Mouse (Mus musculus): ENCODE results near the gene Prkd2. TPM values are rescaled to one million over a fixed set of nuclear protein-coding genes. Genes with fewer than 3 reads are reported as not detected.

Prkd2 gene
- polyA plus RNA-seq, 1 experiment from 2014 or later: 11.2 TPM

- Histone ChIP-seq H3K27me3 (ENCODE audit: control insufficient read depth, insufficient read depth, low read length) (no peaks in the 10 kb centered on the region), H3K4me3 (ENCODE audit: low read depth, low read length) (no peak overlapping the region), H3K9ac (ENCODE audit: low read length) (no peak overlapping the region), H3K36me3 (ENCODE audit: control insufficient read depth, insufficient read depth, low read length) (peaks cover 2% of the 10 kb centered on the region; the same call in 1 of the 2 replicates), H3K4me2 (ENCODE audit: low read depth) (no peak overlapping the region), H3K9me3 (ENCODE audit: control insufficient read depth, low read length) (no peaks in the 10 kb centered on the region), H3K27ac (ENCODE audit: low read depth, low read length) (no peak overlapping the region), H3K4me1 (ENCODE audit: control insufficient read depth, insufficient read depth, low read length) (peaks cover 31% of the 10 kb centered on the region)
- 73% methylated on average over 5 of the region's 5 CpGs for WGBS
- ATAC-seq (ENCODE audit: insufficient read depth, low FRiP score, low TSS enrichment): no peak
- DNase-seq (ENCODE audit: low spot score): no peak
These were observed 22.4 kb upstream of the Prkd2 start for GRCm38 (mm10) chr7:16820271-16820763.

GRCm38 (mm10) chr7:16821091-16821490, 21.6 kb upstream of the Prkd2 start:
- H3K27me3 ChIP-seq (ENCODE audit: control insufficient read depth, insufficient read depth, low read length): no peaks in the 10 kb centered on the region
- peaks cover 6% of the 10 kb centered on the region; the same call in 1 of the 2 replicates for H3K36me3 ChIP-seq (ENCODE audit: control insufficient read depth, insufficient read depth, low read length)
- H3K9ac ChIP-seq (ENCODE audit: low read length): no peak overlapping the region
- ATAC-seq (ENCODE audit: insufficient read depth, low FRiP score, low TSS enrichment) (no peak), DNase-seq (ENCODE audit: low spot score) (no peak)
- H3K4me2 ChIP-seq (ENCODE audit: low read depth): no peak overlapping the region
- H3K27ac ChIP-seq (ENCODE audit: low read depth, low read length): no peak overlapping the region
- 43% methylated on average over 3 of the region's 3 CpGs for WGBS
- H3K4me3 ChIP-seq (ENCODE audit: low read depth, low read length): no peak overlapping the region
- no peaks in the 10 kb centered on the region for H3K9me3 ChIP-seq (ENCODE audit: control insufficient read depth, low read length)
- peaks cover 27% of the 10 kb centered on the region for H3K4me1 ChIP-seq (ENCODE audit: control insufficient read depth, insufficient read depth, low read length)

GRCm38 (mm10) chr7:16821669-16822101, 21.0 kb upstream of the Prkd2 start:
- 85% methylated on average over 4 of the region's 4 CpGs for WGBS
- H3K4me2 ChIP-seq (ENCODE audit: low read depth): no peak overlapping the region
- H3K9ac ChIP-seq (ENCODE audit: low read length): no peak overlapping the region
- ATAC-seq (ENCODE audit: insufficient read depth, low FRiP score, low TSS enrichment) (no peak), DNase-seq (ENCODE audit: low spot score) (no peak)
- peaks cover 27% of the 10 kb centered on the region for H3K4me1 ChIP-seq (ENCODE audit: control insufficient read depth, insufficient read depth, low read length)
- H3K36me3 ChIP-seq (ENCODE audit: control insufficient read depth, insufficient read depth, low read length): peaks cover 8% of the 10 kb centered on the region; the same call in 1 of the 2 replicates
- no peak overlapping the region for H3K27ac ChIP-seq (ENCODE audit: low read depth, low read length)
- no peaks in the 10 kb centered on the region for H3K9me3 ChIP-seq (ENCODE audit: control insufficient read depth, low read length)
- H3K27me3 ChIP-seq (ENCODE audit: control insufficient read depth, insufficient read depth, low read length): no peaks in the 10 kb centered on the region
- H3K4me3 ChIP-seq (ENCODE audit: low read depth, low read length): no peak overlapping the region

- Histone ChIP-seq H3K4me3 (ENCODE audit: low read depth, low read length) (no peak overlapping the region), H3K27ac (ENCODE audit: low read depth, low read length) (no peak overlapping the region), H3K27me3 (ENCODE audit: control insufficient read depth, insufficient read depth, low read length) (no peaks in the 10 kb centered on the region), H3K9ac (ENCODE audit: low read length) (no peak overlapping the region), H3K4me2 (ENCODE audit: low read depth) (no peak overlapping the region), H3K4me1 (ENCODE audit: control insufficient read depth, insufficient read depth, low read length) (peaks cover 13% of the 10 kb centered on the region), H3K36me3 (ENCODE audit: control insufficient read depth, insufficient read depth, low read length) (peaks cover 14% of the 10 kb centered on the region), H3K9me3 (ENCODE audit: control insufficient read depth, low read length) (no peaks in the 10 kb centered on the region)
- 80% methylated on average over 5 of the region's 5 CpGs for WGBS
- DNase-seq (ENCODE audit: low spot score) (no peak), ATAC-seq (ENCODE audit: insufficient read depth, low FRiP score, low TSS enrichment) (no peak)
These were observed 19.0 kb upstream of the Prkd2 start for GRCm38 (mm10) chr7:16823734-16824133.

- Histone ChIP-seq H3K27me3 (ENCODE audit: control insufficient read depth, insufficient read depth, low read length) (no peaks in the 10 kb centered on the region), H3K4me2 (ENCODE audit: low read depth) (no peak overlapping the region), H3K4me3 (ENCODE audit: low read depth, low read length) (no peak overlapping the region), H3K9me3 (ENCODE audit: control insufficient read depth, low read length) (no peaks in the 10 kb centered on the region), H3K27ac (ENCODE audit: low read depth, low read length) (no peak overlapping the region), H3K4me1 (ENCODE audit: control insufficient read depth, insufficient read depth, low read length) (0 out of 2 replicates have a peak, but pooled peaks cover 5% of the 10 kb centered on the region), H3K9ac (ENCODE audit: low read length) (no peak overlapping the region), H3K36me3 (ENCODE audit: control insufficient read depth, insufficient read depth, low read length) (peaks cover 32% of the 10 kb centered on the region)
- ATAC-seq (ENCODE audit: insufficient read depth, low FRiP score, low TSS enrichment) (no peak), DNase-seq (ENCODE audit: low spot score) (no peak)
- WGBS: 86% methylated on average over 10 of the region's 10 CpGs
These were observed 16.9 kb upstream of the Prkd2 start for GRCm38 (mm10) chr7:16825785-16826184.

GRCm38 (mm10) chr7:16826571-16826970, 16.1 kb upstream of the Prkd2 start:
- ATAC-seq (ENCODE audit: insufficient read depth, low FRiP score, low TSS enrichment) (no peak), DNase-seq (ENCODE audit: low spot score) (no peak)
- WGBS: 91% methylated on average over 5 of the region's 5 CpGs
- no peaks in the 10 kb centered on the region for H3K9me3 ChIP-seq (ENCODE audit: control insufficient read depth, low read length)
- no peak overlapping the region for H3K9ac ChIP-seq (ENCODE audit: low read length)
- no peak overlapping the region for H3K27ac ChIP-seq (ENCODE audit: low read depth, low read length)
- no peaks in the 10 kb centered on the region for H3K27me3 ChIP-seq (ENCODE audit: control insufficient read depth, insufficient read depth, low read length)
- 0 out of 2 replicates have a peak, but pooled peaks cover under 1% of the 10 kb centered on the region for H3K4me1 ChIP-seq (ENCODE audit: control insufficient read depth, insufficient read depth, low read length)
- H3K4me3 ChIP-seq (ENCODE audit: low read depth, low read length): no peak overlapping the region
- H3K36me3 ChIP-seq (ENCODE audit: control insufficient read depth, insufficient read depth, low read length): peaks cover 35% of the 10 kb centered on the region
- no peak overlapping the region for H3K4me2 ChIP-seq (ENCODE audit: low read depth)

DNA sequence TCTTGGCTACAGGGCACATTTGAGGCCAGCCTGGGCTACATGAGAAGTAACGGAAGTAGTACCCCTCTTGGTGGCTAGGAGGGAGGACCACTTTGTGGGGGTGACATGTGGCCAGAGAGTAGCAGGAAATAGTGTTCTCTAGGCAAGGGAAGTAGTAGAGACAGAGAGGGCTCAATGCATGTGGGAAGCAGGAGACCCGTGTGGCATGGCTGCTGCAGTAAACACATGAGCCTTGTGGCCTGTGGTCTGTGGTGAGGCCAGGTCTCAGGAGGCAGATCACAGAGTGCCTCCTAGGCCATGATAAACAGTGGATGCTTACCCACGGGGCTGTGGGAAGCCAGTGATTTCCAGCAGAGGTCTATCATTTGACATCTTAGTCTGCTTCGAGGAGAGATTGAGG, 15.4 kb upstream of the Prkd2 start:
- H3K4me2 ChIP-seq (ENCODE audit: low read depth): no peak overlapping the region
- H3K27me3 ChIP-seq (ENCODE audit: control insufficient read depth, insufficient read depth, low read length): no peaks in the 10 kb centered on the region
- no peak for DNase-seq (ENCODE audit: low spot score)
- ATAC-seq (ENCODE audit: insufficient read depth, low FRiP score, low TSS enrichment): no peak
- H3K9ac ChIP-seq (ENCODE audit: low read length): no peak overlapping the region
- WGBS: 77% methylated on average over 4 of the region's 4 CpGs
- no peaks in the 10 kb centered on the region for H3K4me1 ChIP-seq (ENCODE audit: control insufficient read depth, insufficient read depth, low read length)
- no peaks in the 10 kb centered on the region for H3K9me3 ChIP-seq (ENCODE audit: control insufficient read depth, low read length)
- H3K4me3 ChIP-seq (ENCODE audit: low read depth, low read length): no peak overlapping the region
- no peak overlapping the region for H3K27ac ChIP-seq (ENCODE audit: low read depth, low read length)
- H3K36me3 ChIP-seq (ENCODE audit: control insufficient read depth, insufficient read depth, low read length): peaks cover 38% of the 10 kb centered on the region

DNA sequence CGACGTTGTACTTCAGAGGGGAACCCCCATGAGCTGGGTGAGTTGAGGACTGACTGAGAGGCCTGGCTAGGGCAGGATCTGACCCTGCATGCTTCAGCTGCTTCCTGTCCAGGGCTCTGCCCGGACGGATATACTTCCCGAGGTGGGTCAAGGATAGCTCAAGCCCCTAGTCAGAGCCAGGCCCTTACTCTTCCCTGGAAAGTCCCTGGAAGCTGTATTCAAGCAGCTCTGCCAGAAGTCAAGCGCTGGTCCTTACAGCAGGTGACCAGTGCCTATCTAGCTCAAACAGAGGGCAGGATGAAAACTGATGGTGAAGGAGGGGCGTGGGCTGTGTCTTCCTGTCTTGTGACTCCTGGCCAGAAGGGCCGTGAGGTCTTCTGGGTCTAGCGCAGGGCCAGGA, 12.3 kb upstream of the Prkd2 start:
- Histone ChIP-seq H3K4me1 (ENCODE audit: control insufficient read depth, insufficient read depth, low read length) (no peaks in the 10 kb centered on the region), H3K27ac (ENCODE audit: low read depth, low read length) (no peak overlapping the region), H3K4me3 (ENCODE audit: low read depth, low read length) (no peak overlapping the region), H3K4me2 (ENCODE audit: low read depth) (no peak overlapping the region), H3K9me3 (ENCODE audit: control insufficient read depth, low read length) (no peaks in the 10 kb centered on the region), H3K36me3 (ENCODE audit: control insufficient read depth, insufficient read depth, low read length) (peaks cover 52% of the 10 kb centered on the region), H3K27me3 (ENCODE audit: control insufficient read depth, insufficient read depth, low read length) (no peaks in the 10 kb centered on the region), H3K9ac (ENCODE audit: low read length) (no peak overlapping the region)
- no peak for ATAC-seq (ENCODE audit: insufficient read depth, low FRiP score, low TSS enrichment)
- 92% methylated on average over 9 of the region's 9 CpGs for WGBS
- no peak for DNase-seq (ENCODE audit: low spot score)

- 95% methylated on average over 18 of the region's 18 CpGs for WGBS
- no peaks in the 10 kb centered on the region for H3K9me3 ChIP-seq (ENCODE audit: control insufficient read depth, low read length)
- H3K27ac ChIP-seq (ENCODE audit: low read depth, low read length): no peak overlapping the region
- no peak overlapping the region for H3K4me2 ChIP-seq (ENCODE audit: low read depth)
- no peak for ATAC-seq (ENCODE audit: insufficient read depth, low FRiP score, low TSS enrichment)
- H3K4me1 ChIP-seq (ENCODE audit: control insufficient read depth, insufficient read depth, low read length): no peaks in the 10 kb centered on the region
- H3K4me3 ChIP-seq (ENCODE audit: low read depth, low read length): no peak overlapping the region
- no peaks in the 10 kb centered on the region for H3K27me3 ChIP-seq (ENCODE audit: control insufficient read depth, insufficient read depth, low read length)
- peaks cover 28% of the 10 kb centered on the region for H3K36me3 ChIP-seq (ENCODE audit: control insufficient read depth, insufficient read depth, low read length)
- DNase-seq (ENCODE audit: low spot score): no peak
- H3K9ac ChIP-seq (ENCODE audit: low read length): no peak overlapping the region
These were observed 4.5 kb upstream of the Prkd2 start for GRCm38 (mm10) chr7:16837916-16838803.

Data from neural tube, embryonic 11.5 days (tissue).